Mouse (Mus musculus) cerebellum, adult 2 months (tissue): ENCODE data around the gene Cox4i2.

Source experiments
- CTCF ChIP-seq: fragments of 200-500 bp; IDR thresholded peaks from 2 replicates; pipeline ENCODE4 v1.5.1; 2011; ENCODE audit warnings: low read depth, mild to moderate bottlenecking, control low read depth, low read length, moderate library complexity, borderline replicate concordance; ENCODE audit not compliant: insufficient read depth
- POLR2A ChIP-seq: fragments of 200-500 bp; IDR thresholded peaks from 2 replicates; pipeline ENCODE4 v1.6.1; 2011; ENCODE audit warnings: low read length, control low read depth, borderline replicate concordance; ENCODE audit not compliant: insufficient read depth

DNA sequence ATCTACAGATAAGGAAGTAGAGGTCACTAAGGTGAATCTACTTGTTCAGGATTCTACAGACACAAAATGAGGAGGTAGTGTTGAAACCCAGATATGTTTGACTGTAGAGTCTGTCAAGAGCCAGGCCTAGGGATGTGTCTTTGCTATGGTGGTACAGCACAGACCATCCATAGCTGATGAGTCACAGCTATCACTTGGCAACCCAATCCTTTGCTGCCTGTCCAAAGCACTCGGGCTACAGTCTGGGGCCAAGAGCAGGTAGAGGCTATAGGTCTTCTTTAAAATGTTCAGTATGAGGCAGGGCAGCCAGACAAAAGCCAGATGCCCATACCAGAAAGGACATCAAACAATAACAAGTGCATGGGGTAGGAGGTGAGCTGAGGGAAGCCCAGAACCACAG, 43.6 kb downstream of the Cox4i2 start:
- TF ChIP-seq CTCF = no peak
- no peak for TF ChIP-seq POLR2A
